Mouse (Mus musculus) MEL (cell line): Measurements from ENCODE around the gene Ccdc57.

Experiments
- CTCF ChIP-seq, 3 experiments: IDR thresholded peaks in 2 of 3; conservative IDR thresholded peaks in 1 of 3; 2 replicates each; pipeline ENCODE4 v1.5.1; 2011 to 2012; ENCODE audit warnings: low read length in 3 of 3, low read depth in 2 of 3, mild to moderate bottlenecking in 2 of 3, improper control_type of control experiment in 1 of 3, inconsistent platforms in 1 of 3, mixed read lengths in 1 of 3, moderate library complexity in 1 of 3; ENCODE audit not compliant: control insufficient read depth in 1 of 3, insufficient read depth in 1 of 3, poor library complexity in 1 of 3, severe bottlenecking in 1 of 3
- EP300 ChIP-seq, 2 experiments: IDR thresholded peaks; 2 replicates each; pipeline ENCODE4 v1.6.1; 2011; ENCODE audit warnings: improper control_type of control experiment in 2 of 2, low read length in 2 of 2, low read depth in 1 of 2, mild to moderate bottlenecking in 1 of 2
- GATA1 ChIP-seq: IDR thresholded peaks from 2 replicates; pipeline ENCODE4 v1.6.1; 2011; ENCODE audit warnings: low read depth, low read length, improper control_type of control experiment
- SMC3 ChIP-seq: IDR thresholded peaks from 2 replicates; pipeline ENCODE4 v1.6.1; 2011; ENCODE audit warnings: low read depth, low read length, improper control_type of control experiment

GRCm38 (mm10) chr11:120826016-120826953 lies 106.4 kb downstream of the Ccdc57 start:
- TF ChIP-seq EP300 (IDR thresholded peaks at IDR 0.05; ENCODE audit: low read depth in 1 of 2, low read length in 2 of 2) = no peak
- TF ChIP-seq SMC3 = no peak
- TF ChIP-seq GATA1 = no peak
- no peak for TF ChIP-seq CTCF (IDR thresholded peaks at IDR 0.05 in 2 of 3, conservative IDR thresholded peaks at IDR 0.05 in 1 of 3; ENCODE audit: control insufficient read depth in 1 of 3, insufficient read depth in 1 of 3, low read depth in 2 of 3, low read length in 3 of 3, poor library complexity in 1 of 3, severe bottlenecking in 1 of 3)
